Mouse (Mus musculus) large intestine, adult 2 months (tissue): ENCODE measurements around the gene Ppp1r27. TPM values are rescaled to one million over a fixed set of nuclear protein-coding genes. Genes with fewer than 3 reads are reported as not detected.
"Not testable (repeated sequence)": the region's sequence is repeated elsewhere in the genome, so short reads cannot be mapped to it uniquely, and the experiment has no call there.

Experiments used
- DNase-seq: peaks from one replicate; pipeline ENCODE4 v3.0.0-alpha.2; 2012; ENCODE audit warnings: low read depth, low spot score
- WGBS: fragments of 180-500 bp; shearing (Covaris S2); methylation state at CpG from one replicate; pipeline ENCODE4 v1.1.7; 2018; 5-methylcytosine and 5-hydroxymethylcytosine counted together
- polyA plus RNA-seq: library from polyadenylated mRNA; depleted of rRNA; stranded (reverse); fragments of >200 nt; gene quantifications from 2 replicates; pipeline ENCODE4 v1.2.3, GENCODE M21; 2012

Gene Ppp1r27
- polyA plus RNA-seq, 1 experiment, result not detected

- no peak for DNase-seq
- 67% methylated on average over 7 of the region's 7 CpGs for WGBS
Observed at GRCm38 (mm10) chr11:120577211-120578023, 26.5 kb upstream of the Ppp1r27 start.

- WGBS, result 74% methylated on average over 3 of the region's 3 CpGs
Observed at GRCm38 (mm10) chr11:120576365-120576981, 25.5 kb upstream of the Ppp1r27 start.

GRCm38 (mm10) chr11:120575940-120576339 lies 25.0 kb upstream of the Ppp1r27 start:
- no peak for DNase-seq

More at GRCm38 (mm10) chr11:120576365-120576981, 25.5 kb upstream of the Ppp1r27 start:
- no peak for DNase-seq

DNA sequence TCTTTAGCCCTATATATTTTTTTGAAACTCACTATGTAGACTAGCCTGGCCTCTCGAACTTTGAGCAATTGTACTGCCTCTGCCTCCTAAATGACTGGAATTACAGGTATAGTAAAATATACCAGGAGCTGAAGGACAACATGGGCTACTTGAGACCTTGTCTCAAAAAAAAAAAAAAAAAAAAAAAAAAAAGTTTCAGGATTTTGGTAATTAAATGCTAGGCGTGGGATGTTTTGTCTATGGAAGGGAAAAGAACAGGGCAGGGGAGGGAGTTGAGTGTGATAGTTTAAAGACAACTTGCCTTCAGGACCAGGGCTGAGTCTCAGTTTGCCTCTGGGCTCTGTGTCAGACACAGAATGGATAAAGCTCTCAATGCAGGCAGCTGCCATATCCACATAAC lies 24.1 kb upstream of the Ppp1r27 start:
- no peak for DNase-seq
- 69% methylated on average over 2 of the region's 2 CpGs for WGBS

DNA sequence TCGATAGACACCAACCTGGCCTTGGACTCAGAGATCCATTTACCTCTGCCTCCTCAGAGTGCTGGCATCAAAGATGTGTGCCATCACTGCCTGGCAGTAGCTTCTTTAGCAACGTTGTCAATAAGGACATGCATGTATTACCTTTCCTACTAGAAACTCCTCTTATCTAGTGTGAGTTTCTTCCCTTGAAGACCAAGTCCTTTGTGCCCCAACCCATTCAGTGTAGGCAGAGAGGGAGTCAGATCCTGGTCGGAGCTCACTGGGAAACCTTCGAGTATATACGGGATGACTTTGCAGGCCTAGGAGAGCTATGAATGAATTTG lies 23.3 kb upstream of the Ppp1r27 start:
- no peak for DNase-seq
- 27% methylated on average over 5 of the region's 5 CpGs for WGBS

- under 1% methylated on average over 23 of the region's 23 CpGs for WGBS
- no peak for DNase-seq
Observed at GRCm38 (mm10) chr11:120573585-120574277, 22.8 kb upstream of the Ppp1r27 start.

GRCm38 (mm10) chr11:120572752-120573584 lies 22.0 kb upstream of the Ppp1r27 start, which contains the start of gene P4hb:
Gene P4hb, minus strand, starts transcription at chr11:120573253.
- WGBS, result under 1% methylated on average over 94 of the region's 94 CpGs
- DNase-seq, result peak; percentile 98

DNA sequence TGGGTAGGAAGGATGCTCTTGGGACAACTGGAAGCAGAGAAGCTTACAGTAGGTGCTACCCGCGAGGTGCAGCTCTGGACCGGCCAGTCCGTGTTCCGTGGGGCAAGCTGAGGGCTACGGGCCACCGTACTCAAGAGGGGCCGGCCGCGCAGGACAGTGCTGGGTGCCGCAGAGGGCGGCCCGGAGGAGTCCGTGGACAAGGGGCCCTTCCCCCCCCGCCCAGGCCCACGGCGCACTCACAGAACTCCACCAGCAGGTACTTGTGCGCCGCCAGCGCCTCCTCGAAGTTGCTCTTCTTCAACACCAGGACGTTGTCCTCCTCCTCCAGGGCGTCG lies 21.5 kb upstream of the Ppp1r27 start:
- WGBS, result under 1% methylated on average over 24 of the region's 24 CpGs

DNA sequence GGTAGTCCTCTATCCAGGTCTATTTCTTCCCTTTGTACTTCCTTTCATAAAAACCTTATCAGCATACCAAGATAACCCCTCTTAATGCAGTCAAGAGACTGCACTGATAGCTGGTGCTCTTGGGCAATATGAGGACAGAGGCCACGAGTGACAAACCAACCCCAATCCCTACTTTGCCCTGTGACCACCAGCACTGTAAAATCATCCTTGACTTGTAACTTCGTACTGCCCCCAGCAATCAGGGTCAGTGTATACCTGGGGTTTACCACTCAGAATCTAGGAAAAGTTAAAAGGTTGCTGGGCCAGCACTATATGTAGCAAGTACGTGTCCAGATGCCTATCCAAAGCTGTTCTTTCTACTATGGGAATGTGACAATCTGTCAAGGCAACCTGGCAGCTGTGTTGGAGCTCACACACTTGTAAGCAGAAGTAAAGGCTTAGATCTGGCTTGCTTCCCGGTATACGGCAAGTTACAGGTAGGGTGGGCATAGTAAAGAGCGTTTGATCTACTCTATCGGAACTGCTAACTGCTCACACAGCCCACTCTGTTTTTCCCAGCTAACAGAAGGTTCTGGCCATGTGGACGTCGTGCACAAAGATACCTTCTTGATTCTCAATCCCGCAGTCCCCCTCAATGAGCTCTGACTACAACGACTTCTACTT lies 21.0 kb upstream of the Ppp1r27 start:
- DNase-seq, result no peak
- 2% methylated on average over 11 of the region's 11 CpGs for whole genome bisulfite sequencing

More for the DNA sequence above, 21.5 kb upstream of the Ppp1r27 start:
- no peak for DNase-seq

DNA sequence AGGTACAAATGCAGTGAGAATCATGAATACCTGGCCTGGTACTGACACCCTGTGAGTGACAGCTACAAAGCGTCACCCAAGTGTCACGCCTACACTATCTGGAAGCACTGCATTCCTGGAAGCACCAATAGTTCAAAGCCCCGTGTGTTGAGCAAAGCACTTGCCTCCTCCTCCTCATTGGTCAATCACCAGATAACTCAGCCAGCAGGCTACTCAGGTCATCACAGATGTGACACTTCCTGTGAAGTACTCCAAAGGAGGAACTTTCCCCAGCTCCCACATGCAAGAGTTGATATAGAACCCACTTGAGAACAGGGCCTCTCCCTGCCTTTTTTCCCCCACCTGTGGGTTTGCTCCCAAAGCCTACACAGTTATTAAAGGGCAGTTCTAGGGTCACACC lies 20.2 kb upstream of the Ppp1r27 start:
- no peak for DNase-seq
- 45% methylated on average over 3 of the region's 3 CpGs for WGBS

GRCm38 (mm10) chr11:120568324-120568723 lies 17.4 kb upstream of the Ppp1r27 start:
- no peak for DNase-seq
- WGBS, result 85% methylated on average over 6 of the region's 6 CpGs

GRCm38 (mm10) chr11:120565114-120565513 lies 14.2 kb upstream of the Ppp1r27 start:
- no peak for DNase-seq
- WGBS, result 79% methylated on average over 9 of the region's 9 CpGs

GRCm38 (mm10) chr11:120562949-120563348 lies 12.0 kb upstream of the Ppp1r27 start:
- DNase-seq, result no peak
- 93% methylated on average over 13 of the region's 13 CpGs for WGBS

GRCm38 (mm10) chr11:120560952-120561728 lies 10.2 kb upstream of the Ppp1r27 start:
- DNase-seq, result no peak
- 89% methylated on average over 13 of the region's 13 CpGs for WGBS

- not testable (repeated sequence) for DNase-seq
- 82% methylated on average over 6 of the region's 6 CpGs for WGBS
Observed at GRCm38 (mm10) chr11:120558843-120559242, 7.9 kb upstream of the Ppp1r27 start.

- DNase-seq, result no peak
- WGBS, result 49% methylated on average over 2 of the region's 2 CpGs
Observed at GRCm38 (mm10) chr11:120555260-120555659, 4.3 kb upstream of the Ppp1r27 start.

- WGBS, result 66% methylated on average over 7 of the region's 7 CpGs
- no peak for DNase-seq
Observed at GRCm38 (mm10) chr11:120554834-120555233, 3.9 kb upstream of the Ppp1r27 start.

DNA sequence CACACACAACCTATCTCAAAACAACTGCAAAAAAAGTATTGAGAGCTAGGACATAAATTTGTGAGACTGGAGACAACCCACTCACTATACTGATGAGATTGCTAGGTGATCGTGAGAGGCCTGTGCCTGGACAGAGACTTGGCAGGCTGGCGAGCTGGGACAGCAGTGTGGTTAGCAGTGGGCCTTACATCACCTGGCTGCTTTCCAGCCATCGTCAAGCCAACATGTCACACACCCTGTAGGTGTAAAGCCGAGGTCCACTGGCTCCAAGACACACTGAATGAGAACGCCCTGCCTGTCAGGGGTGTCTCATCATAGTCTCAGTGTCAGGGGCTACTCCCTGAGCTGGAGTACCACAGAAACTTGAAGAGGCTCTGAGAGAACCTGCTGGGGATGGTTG lies 1.8 kb upstream of the Ppp1r27 start:
- 46% methylated on average over 5 of the region's 5 CpGs for WGBS
- DNase-seq, result no peak
